ENCODE assay signal across 26 mouse cellular contexts in genomic region chr12:36333837-36334281, GRCm38 (mm10). TPM values are rescaled to one million over a fixed set of nuclear protein-coding genes. Genes with fewer than 3 reads are reported as not detected.
A peak's percentile ranks its signal among the peaks of the same experiment; 100 is the strongest.
DNase-seq lines count a peak whose midpoint lies in the region; ATAC-seq and TF ChIP-seq lines count a peak whose summit lies in the region.
"Had no signal": no experiment of that assay in that cellular context is flagged by ENCODE, and none has a peak within 500 bp of the region (broad histone marks: within the 10 kb centered on the region; RNA-seq: fewer than 3 reads in every experiment).

No protein-coding gene starts in this region.

- no peak overlapping the region for H3K27ac ChIP-seq in forebrain, embryonic 14.5 days (ENCODE audit: low read depth, low read length)
- H3K27ac ChIP-seq in forebrain, embryonic 16.5 days (ENCODE audit: low read length), result no peak overlapping the region
- no peak overlapping the region for H3K27ac ChIP-seq in lung, embryonic 14.5 days (ENCODE audit: low read depth)
- no peak overlapping the region for H3K27ac ChIP-seq in midbrain, postnatal 0 days (ENCODE audit: low read depth, low read length)
- H3K27ac ChIP-seq in stomach, postnatal 0 days (replicated peaks), result no peak overlapping the region
- H3K27ac ChIP-seq: embryonic facial prominence, embryonic 15.5 days; heart, embryonic 15.5 days; hindbrain, embryonic 10.5 days; limb, embryonic 12.5 days; liver, embryonic 13.5 days; neural tube, embryonic 15.5 days had no signal

- H3K4me2 ChIP-seq in forebrain, embryonic 14.5 days (ENCODE audit: low read length), result no peak overlapping the region
- no peak overlapping the region for H3K4me2 ChIP-seq in forebrain, embryonic 16.5 days (ENCODE audit: low read length)
- 0 out of 2 replicates have a peak overlapping the region, but pooled peaks have one; percentile 2 for H3K4me2 ChIP-seq in lung, embryonic 14.5 days
- H3K4me2 ChIP-seq in midbrain, postnatal 0 days (ENCODE audit: low read depth, low read length, poor library complexity, severe bottlenecking), result no peak overlapping the region
- H3K4me2 ChIP-seq in stomach, postnatal 0 days (replicated peaks; ENCODE audit: low read depth), result no peak overlapping the region
- H3K4me2 ChIP-seq: embryonic facial prominence, embryonic 15.5 days; heart, embryonic 15.5 days; limb, embryonic 12.5 days; liver, embryonic 13.5 days; neural tube, embryonic 15.5 days had no signal

- no peaks in the 10 kb centered on the region for H3K4me1 ChIP-seq in forebrain, embryonic 14.5 days (ENCODE audit: control insufficient read depth, insufficient read depth, low read length)
- H3K4me1 ChIP-seq in forebrain, embryonic 16.5 days (replicated peaks; ENCODE audit: control insufficient read depth, insufficient read depth, low read length), result no peaks in the 10 kb centered on the region
- no peaks in the 10 kb centered on the region for H3K4me1 ChIP-seq in lung, embryonic 14.5 days (ENCODE audit: insufficient read depth)
- H3K4me1 ChIP-seq in midbrain, postnatal 0 days (ENCODE audit: insufficient read depth, low read length), result no peaks in the 10 kb centered on the region
- no peaks in the 10 kb centered on the region for H3K4me1 ChIP-seq in stomach, postnatal 0 days (replicated peaks; ENCODE audit: control insufficient read depth, insufficient read depth)
- H3K4me1 ChIP-seq: embryonic facial prominence, embryonic 15.5 days; heart, embryonic 15.5 days; hindbrain, embryonic 10.5 days; limb, embryonic 12.5 days; liver, embryonic 13.5 days; neural tube, embryonic 15.5 days had no signal

- TF ChIP-seq EP300 in stomach, postnatal 0 days (optimal IDR thresholded peaks at IDR 0.05), result no peak

- no peaks in the 10 kb centered on the region for H3K27me3 ChIP-seq in forebrain, embryonic 14.5 days (replicated peaks; ENCODE audit: control insufficient read depth, insufficient read depth, low read length)
- no peaks in the 10 kb centered on the region for H3K27me3 ChIP-seq in forebrain, embryonic 16.5 days (replicated peaks; ENCODE audit: control insufficient read depth, insufficient read depth, low read length)
- H3K27me3 ChIP-seq in lung, embryonic 14.5 days (ENCODE audit: insufficient read depth, low read length), result no peaks in the 10 kb centered on the region
- no peaks in the 10 kb centered on the region for H3K27me3 ChIP-seq in midbrain, postnatal 0 days (ENCODE audit: insufficient read depth, low read length)
- H3K27me3 ChIP-seq in stomach, postnatal 0 days (ENCODE audit: control insufficient read depth, insufficient read depth, low read length), result no peaks in the 10 kb centered on the region
- H3K27me3 ChIP-seq: embryonic facial prominence, embryonic 15.5 days; heart, embryonic 15.5 days; limb, embryonic 12.5 days; liver, embryonic 13.5 days; neural tube, embryonic 15.5 days had no signal

- H3K9ac ChIP-seq in forebrain, embryonic 14.5 days (ENCODE audit: low read length), result no peak overlapping the region
- no peak overlapping the region for H3K9ac ChIP-seq in forebrain, embryonic 16.5 days (replicated peaks; ENCODE audit: low read depth, low read length)
- H3K9ac ChIP-seq in lung, embryonic 14.5 days, result no peak overlapping the region
- no peak overlapping the region for H3K9ac ChIP-seq in midbrain, postnatal 0 days (replicated peaks; ENCODE audit: low read length, poor library complexity, severe bottlenecking)
- H3K9ac ChIP-seq in stomach, postnatal 0 days (ENCODE audit: low read length), result no peak overlapping the region
- H3K9ac ChIP-seq: embryonic facial prominence, embryonic 15.5 days; heart, embryonic 15.5 days; limb, embryonic 12.5 days; liver, embryonic 13.5 days; neural tube, embryonic 15.5 days had no signal

- H3K36me3 ChIP-seq in forebrain, embryonic 14.5 days (ENCODE audit: control insufficient read depth, insufficient read depth, low read length), result no peaks in the 10 kb centered on the region
- no peaks in the 10 kb centered on the region for H3K36me3 ChIP-seq in forebrain, embryonic 16.5 days (ENCODE audit: control insufficient read depth, insufficient read depth)
- H3K36me3 ChIP-seq in lung, embryonic 14.5 days (ENCODE audit: insufficient read depth), result no peaks in the 10 kb centered on the region
- no peaks in the 10 kb centered on the region for H3K36me3 ChIP-seq in midbrain, postnatal 0 days (ENCODE audit: insufficient read depth, low read length)
- no peaks in the 10 kb centered on the region for H3K36me3 ChIP-seq in stomach, postnatal 0 days (ENCODE audit: control insufficient read depth, insufficient read depth, low read length)
- H3K36me3 ChIP-seq: embryonic facial prominence, embryonic 15.5 days; heart, embryonic 15.5 days; hindbrain, embryonic 10.5 days; limb, embryonic 12.5 days; liver, embryonic 13.5 days; neural tube, embryonic 15.5 days had no signal

- ATAC-seq in forebrain, embryonic 14.5 days, result peak; percentile 60; the same call in 1 of the 2 replicates
- no peak; the same call in 1 of the 2 replicates for ATAC-seq in forebrain, embryonic 16.5 days
- ATAC-seq in lung, embryonic 14.5 days (ENCODE audit: insufficient read depth), result peak; percentile 85
- ATAC-seq in midbrain, postnatal 0 days (ENCODE audit: low FRiP score), result peak; percentile 69; the same call in 1 of the 2 replicates
- ATAC-seq in stomach, postnatal 0 days (ENCODE audit: low FRiP score, low TSS enrichment), result no peak

- DNase-seq in forebrain, embryonic 14.5 days (ENCODE audit: low spot score), result no peak
- DNase-seq in lung, embryonic 14.5 days, result peak; percentile 70
- no peak for DNase-seq in lung, postnatal 25 days (ENCODE audit: low spot score)
- peak; percentile 16 for DNase-seq in ZHBTc4 (ENCODE audit: low read depth, low spot score)
- no peak for DNase-seq in midbrain, postnatal 0 days (ENCODE audit: low spot score)
- DNase-seq in stomach, postnatal 0 days (ENCODE audit: low spot score), result no peak
- DNase-seq in heart, postnatal 25 days (ENCODE audit: low spot score), result no peak
- DNase-seq: cerebellum, adult 11 months; cerebellum, postnatal 14 days; embryo, embryonic 11 days; gastrocnemius, postnatal 10 days; heart, adult 18-20 months; kidney, adult 9 months; kidney, postnatal 4 days; liver, embryonic 13.5 days; retina, postnatal 1 day; thymus, postnatal 14 days had no signal

- WGBS in forebrain, embryonic 14.5 days, result 88% methylated on average over 9 of the region's 9 CpGs
- 78% methylated on average over 9 of the region's 9 CpGs for WGBS in forebrain, embryonic 16.5 days
- WGBS in lung, embryonic 14.5 days, result 33% methylated on average over 9 of the region's 9 CpGs
- whole genome bisulfite sequencing in midbrain, postnatal 0 days, result 63% methylated on average over 9 of the region's 9 CpGs
- WGBS in stomach, postnatal 0 days, result 65% methylated on average over 9 of the region's 9 CpGs

- intact Hi-C loops in heart, postnatal 25 days (cut with DNase I), result no loop called here

- H3K4me3 ChIP-seq in forebrain, embryonic 14.5 days (ENCODE audit: low read depth, low read length), result no peak overlapping the region
- no peak overlapping the region for H3K4me3 ChIP-seq in forebrain, embryonic 16.5 days (replicated peaks; ENCODE audit: low read length)
- H3K4me3 ChIP-seq in lung, embryonic 14.5 days (ENCODE audit: low read depth, low read length), result no peak overlapping the region
- H3K4me3 ChIP-seq in midbrain, postnatal 0 days (ENCODE audit: low read depth, low read length), result no peak overlapping the region
- no peak overlapping the region for H3K4me3 ChIP-seq in stomach, postnatal 0 days (ENCODE audit: low read depth, low read length)
- H3K4me3 ChIP-seq: embryonic facial prominence, embryonic 15.5 days; heart, embryonic 15.5 days; hindbrain, embryonic 10.5 days; limb, embryonic 12.5 days; liver, embryonic 13.5 days; myocyte; neural tube, embryonic 15.5 days had no signal

- TF ChIP-seq CTCF in lung, embryonic 14.5 days (IDR thresholded peaks at IDR 0.05; ENCODE audit: low read depth), result no peak
- no peak for TF ChIP-seq CTCF in midbrain, postnatal 0 days (IDR thresholded peaks at IDR 0.05)
- TF ChIP-seq CTCF in stomach, postnatal 0 days (IDR thresholded peaks at IDR 0.05; ENCODE audit: low read depth), result no peak

- H3K9me3 ChIP-seq in forebrain, embryonic 14.5 days (replicated peaks; ENCODE audit: control insufficient read depth, low read length), result no peaks in the 10 kb centered on the region
- no peaks in the 10 kb centered on the region for H3K9me3 ChIP-seq in forebrain, embryonic 16.5 days (ENCODE audit: control insufficient read depth, low read length)
- H3K9me3 ChIP-seq in lung, embryonic 14.5 days (ENCODE audit: low read depth, low read length), result no peaks in the 10 kb centered on the region
- no peaks in the 10 kb centered on the region for H3K9me3 ChIP-seq in midbrain, postnatal 0 days (ENCODE audit: low read length)
- no peaks in the 10 kb centered on the region for H3K9me3 ChIP-seq in stomach, postnatal 0 days (ENCODE audit: control insufficient read depth, low read length)
- H3K9me3 ChIP-seq: embryonic facial prominence, embryonic 15.5 days; heart, embryonic 15.5 days; hindbrain, embryonic 10.5 days; limb, embryonic 12.5 days; liver, embryonic 13.5 days; neural tube, embryonic 15.5 days had no signal

RNA-seq across cellular contexts. Expression of gene Sostdc1, which starts 19.9 kb away (rescaled TPM):
- polyA plus RNA-seq in forebrain, embryonic 14.5 days (2014; fragmentation: Nextera tagmentation; extraction: Ambion mirVana), result 11.4 and 11.7 TPM in 2 replicates
- 8.0 and 9.6 TPM in 2 replicates for polyA plus RNA-seq in forebrain, embryonic 16.5 days (2015; fragmentation: Nextera tagmentation; extraction: Ambion mirVana)
- polyA plus RNA-seq in lung, embryonic 14.5 days (2014; fragmentation: Nextera tagmentation; extraction: Ambion mirVana), result 0.68 and 1.3 TPM in 2 replicates
- total RNA-seq in midbrain, postnatal 0 days (2014; rRNA removed), result 4.7 and 10.4 TPM in 2 replicates
- 6.0 and 6.7 TPM in 2 replicates for polyA plus RNA-seq in midbrain, postnatal 0 days (2015; fragmentation: Nextera tagmentation; extraction: Ambion mirVana)
- polyA plus RNA-seq in stomach, postnatal 0 days (2015; fragmentation: Nextera tagmentation; extraction: Ambion mirVana), result 3.2 and 4.5 TPM in 2 replicates
- total RNA-seq in heart, postnatal 25 days (2021), result under 1 TPM; 0.18 to 0.39 TPM
- total RNA-seq: megakaryocyte progenitor cell, adult 5-6 weeks; MEL had no signal
- polyA plus RNA-seq: myocyte had no signal

RNA-seq across cellular contexts. Expression of gene Ispd, which starts 47.4 kb away (rescaled TPM):
- 7.2 and 7.5 TPM in 2 replicates for polyA plus RNA-seq in forebrain, embryonic 14.5 days (2014; fragmentation: Nextera tagmentation; extraction: Ambion mirVana)
- polyA plus RNA-seq in forebrain, embryonic 16.5 days (2015; fragmentation: Nextera tagmentation; extraction: Ambion mirVana), result 7.0 and 7.5 TPM in 2 replicates
- polyA plus RNA-seq in lung, embryonic 14.5 days (2014; fragmentation: Nextera tagmentation; extraction: Ambion mirVana), result 17.1 and 18.1 TPM in 2 replicates
- 9.3 and 14.6 TPM in 2 replicates for total RNA-seq in midbrain, postnatal 0 days (2014; rRNA removed)
- 11.4 and 11.9 TPM in 2 replicates for polyA plus RNA-seq in midbrain, postnatal 0 days (2015; fragmentation: Nextera tagmentation; extraction: Ambion mirVana)
- 4.1 and 4.8 TPM in 2 replicates for polyA plus RNA-seq in stomach, postnatal 0 days (2015; fragmentation: Nextera tagmentation; extraction: Ambion mirVana)
- total RNA-seq in heart, postnatal 25 days (2021), result 1 to 10 TPM; 4.7 to 6.3 TPM

RNA-seq across cellular contexts. Expression of gene D630036H23Rik, which starts 48.1 kb away (rescaled TPM):
- polyA plus RNA-seq in forebrain, embryonic 14.5 days (2014; fragmentation: Nextera tagmentation; extraction: Ambion mirVana), result 2.1 and 3.5 TPM in 2 replicates
- polyA plus RNA-seq in forebrain, embryonic 16.5 days (2015; fragmentation: Nextera tagmentation; extraction: Ambion mirVana), result 1.7 and 3.0 TPM in 2 replicates
- polyA plus RNA-seq in lung, embryonic 14.5 days (2014; fragmentation: Nextera tagmentation; extraction: Ambion mirVana), result 2.2 and 2.3 TPM in 2 replicates
- total RNA-seq in midbrain, postnatal 0 days (2014; rRNA removed), result 1.4 and 4.8 TPM in 2 replicates
- polyA plus RNA-seq in midbrain, postnatal 0 days (2015; fragmentation: Nextera tagmentation; extraction: Ambion mirVana), result 3.1 and 3.2 TPM in 2 replicates
- polyA plus RNA-seq in stomach, postnatal 0 days (2015; fragmentation: Nextera tagmentation; extraction: Ambion mirVana), result 3.1 and 3.7 TPM in 2 replicates
- 1 to 10 TPM; 1.7 TPM for total RNA-seq in heart, postnatal 25 days (2021)

Comparison
In these comparisons a context has a peak if more than half of its experiments do, and no peak if none do; other contexts are left out.
1. ATAC-seq: peak in forebrain, embryonic 14.5 days (single experiment), lung, embryonic 14.5 days (single experiment) and midbrain, postnatal 0 days (single experiment); none in forebrain, embryonic 16.5 days (single experiment) and stomach, postnatal 0 days (single experiment).
2. DNase-seq: peak in lung, embryonic 14.5 days (single experiment) and ZHBTc4 (single experiment); none in forebrain, embryonic 14.5 days (single experiment), lung, postnatal 25 days (single experiment), midbrain, postnatal 0 days (single experiment), stomach, postnatal 0 days (single experiment) and heart, postnatal 25 days (single experiment).